Mouse (Mus musculus): ENCODE data around the gene Pgm1.
A peak's percentile ranks its signal among the peaks of the same experiment; 100 is the strongest.

Gene Pgm1

GRCm38 (mm10) chr4:100011563-100011962 is 82.3 kb downstream of the Pgm1 start:
- DNase-seq (ENCODE audit: low read depth, low spot score) = peak; percentile 25

- no peak for DNase-seq (ENCODE audit: low read depth, low spot score)
Observed at GRCm38 (mm10) chr4:100012361-100013035, 83.3 kb downstream of the Pgm1 start.

- no peak for DNase-seq (ENCODE audit: low read depth, low spot score)
Observed at GRCm38 (mm10) chr4:100027773-100028172, 98.6 kb downstream of the Pgm1 start.

- DNase-seq (ENCODE audit: low read depth, low spot score) = peak; percentile 85
Observed at GRCm38 (mm10) chr4:100028641-100029040, 99.4 kb downstream of the Pgm1 start.

- no peak for DNase-seq (ENCODE audit: low read depth, low spot score)
Observed at GRCm38 (mm10) chr4:100031270-100031669, 102.1 kb downstream of the Pgm1 start.

GRCm38 (mm10) chr4:100032608-100033007 is 103.4 kb downstream of the Pgm1 start:
- DNase-seq (ENCODE audit: low read depth, low spot score) = no peak

- no peak for DNase-seq (ENCODE audit: low read depth, low spot score)
Observed at GRCm38 (mm10) chr4:100033944-100034343, 104.7 kb downstream of the Pgm1 start.

GRCm38 (mm10) chr4:100034971-100035370 is 105.8 kb downstream of the Pgm1 start:
- no peak for DNase-seq (ENCODE audit: low read depth, low spot score)

- DNase-seq (ENCODE audit: low read depth, low spot score) = no peak
Observed at GRCm38 (mm10) chr4:100035919-100036554, 106.8 kb downstream of the Pgm1 start.

All from 3T3-L1 (cell line).